Mouse (Mus musculus): ENCODE results near the gene Gm10295. TPM values are rescaled to one million over a fixed set of nuclear protein-coding genes. Genes with fewer than 3 reads are reported as not detected.

Gene Gm10295
- total and polyA plus RNA-seq, 2 experiments from 2014 or later: not detected

DNA sequence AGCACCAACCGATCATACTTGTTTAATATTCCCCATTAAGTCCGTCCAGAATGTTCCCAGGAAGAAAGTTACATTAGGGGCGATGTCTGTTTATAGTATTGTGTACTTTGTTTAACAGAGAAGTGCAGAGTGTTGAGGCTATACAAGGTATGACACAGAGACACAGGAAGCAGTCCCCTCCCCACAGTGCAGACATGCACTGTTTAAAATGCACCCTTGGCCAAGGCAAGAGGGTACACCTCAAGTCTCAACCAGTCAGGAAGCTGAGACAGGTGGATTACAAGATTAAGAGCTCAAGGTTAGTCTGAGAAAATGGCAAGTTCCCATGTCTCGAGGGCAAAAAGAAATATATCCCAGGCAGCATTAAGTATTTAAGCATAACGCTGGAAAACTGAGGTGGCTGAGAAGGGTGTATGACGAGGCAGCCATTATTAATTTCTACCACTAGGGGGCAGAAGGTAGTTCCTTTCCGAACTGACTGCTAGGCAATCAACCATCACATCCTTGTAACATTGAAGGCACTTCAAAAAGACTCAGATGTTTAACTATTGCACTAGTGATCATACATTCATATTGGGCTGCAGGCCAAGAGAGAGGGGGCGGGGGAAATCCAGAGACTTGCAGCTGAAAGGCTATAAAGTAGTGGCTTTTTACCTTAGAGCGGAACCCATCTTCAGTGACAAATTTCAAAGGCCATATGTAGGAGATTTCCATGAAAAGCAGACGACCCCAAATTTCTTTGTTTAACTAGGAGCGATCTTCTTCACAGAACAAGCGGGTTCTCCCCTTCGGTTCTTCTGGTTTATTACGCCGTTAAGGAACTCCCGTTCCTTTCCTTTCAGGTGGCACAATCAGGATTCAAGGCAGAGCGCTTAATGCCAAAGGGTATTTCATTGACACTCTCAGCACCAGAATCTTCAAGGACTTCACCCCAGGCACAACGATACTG lies 27.8 kb upstream of the Gm10295 start:
- Histone ChIP-seq H3K27ac (no peak overlapping the region), H3K4me1 (ENCODE audit: insufficient read depth, low read length) (0 out of 2 replicates have a peak, but pooled peaks cover 4% of the 10 kb centered on the region), H3K27me3 (ENCODE audit: insufficient read depth, low read length) (no peaks in the 10 kb centered on the region), H3K4me2 (ENCODE audit: low read depth, low read length) (no peak overlapping the region), H3K9ac (replicated peaks; ENCODE audit: low read length) (no peak overlapping the region), H3K4me3 (ENCODE audit: low read length) (no peak overlapping the region), H3K36me3 (ENCODE audit: insufficient read depth, low read length) (no peaks in the 10 kb centered on the region), H3K9me3 (ENCODE audit: low read length) (no peaks in the 10 kb centered on the region)
- TF ChIP-seq CTCF (IDR thresholded peaks at IDR 0.05; ENCODE audit: low read depth): peak; percentile 88
- 54% methylated on average over 18 of the region's 18 CpGs for WGBS
- peak; percentile 65; the same call in 1 of the 2 replicates for ATAC-seq
- peak; percentile 80 for DNase-seq (ENCODE audit: low spot score)

DNA sequence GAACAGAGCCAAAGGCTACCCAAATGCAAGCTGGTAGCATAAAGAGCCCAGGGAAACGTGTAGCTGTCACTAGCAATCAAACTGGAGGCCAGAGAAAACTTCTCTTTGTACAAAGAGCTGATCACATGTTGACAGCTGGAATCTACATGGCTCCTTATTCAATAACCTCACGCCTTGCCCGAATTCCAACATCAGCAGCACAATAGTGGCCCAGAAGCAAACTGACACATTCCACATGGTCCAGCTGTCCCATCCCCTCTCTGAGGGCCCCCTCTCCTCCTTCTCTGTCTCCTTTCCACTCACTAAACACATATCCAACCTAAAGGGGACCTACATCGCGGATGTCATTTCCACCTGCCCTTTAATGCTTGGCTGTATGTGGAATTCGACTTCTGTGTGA lies 26.7 kb upstream of the Gm10295 start:
- DNase-seq (ENCODE audit: low spot score) (no peak), ATAC-seq (no peak)
- no peak overlapping the region for H3K9ac ChIP-seq (replicated peaks; ENCODE audit: low read length)
- no peak overlapping the region for H3K4me2 ChIP-seq (ENCODE audit: low read depth, low read length)
- no peak for TF ChIP-seq CTCF (IDR thresholded peaks at IDR 0.05; ENCODE audit: low read depth)
- H3K9me3 ChIP-seq (ENCODE audit: low read length): no peaks in the 10 kb centered on the region
- 0 out of 2 replicates have a peak, but pooled peaks cover 4% of the 10 kb centered on the region for H3K4me1 ChIP-seq (ENCODE audit: insufficient read depth, low read length)
- WGBS: 55% methylated on average over 6 of the region's 6 CpGs
- no peaks in the 10 kb centered on the region for H3K27me3 ChIP-seq (ENCODE audit: insufficient read depth, low read length)
- H3K27ac ChIP-seq: no peak overlapping the region
- no peak overlapping the region for H3K4me3 ChIP-seq (ENCODE audit: low read length)
- H3K36me3 ChIP-seq (ENCODE audit: insufficient read depth, low read length): no peaks in the 10 kb centered on the region

DNA sequence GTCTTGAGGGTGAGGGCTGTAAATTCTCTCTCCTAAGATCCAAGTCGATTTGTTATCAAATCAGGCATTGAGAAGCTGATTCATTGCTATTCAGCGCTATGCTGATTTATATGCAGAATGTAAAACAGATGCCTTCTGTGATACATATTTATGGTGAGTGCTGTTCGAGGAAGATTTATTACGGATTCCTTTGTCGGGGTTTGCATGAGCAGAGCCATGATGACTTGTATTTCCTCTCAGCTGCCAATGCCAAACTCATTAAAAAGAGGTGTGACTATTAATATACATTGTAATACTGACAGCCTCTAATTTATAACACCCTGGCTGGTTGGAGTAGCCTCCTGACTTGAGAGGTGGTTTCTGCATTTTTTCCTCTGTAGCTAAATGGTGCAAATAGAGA lies 22.8 kb upstream of the Gm10295 start:
- no peaks in the 10 kb centered on the region for H3K27me3 ChIP-seq (ENCODE audit: insufficient read depth, low read length)
- TF ChIP-seq CTCF (IDR thresholded peaks at IDR 0.05; ENCODE audit: low read depth): no peak
- no peak overlapping the region for H3K27ac ChIP-seq
- 33% methylated on average over 5 of the region's 5 CpGs for WGBS
- DNase-seq (ENCODE audit: low spot score) (no peak), ATAC-seq (no peak)
- H3K4me2 ChIP-seq (ENCODE audit: low read depth, low read length): no peak overlapping the region
- H3K9ac ChIP-seq (replicated peaks; ENCODE audit: low read length): no peak overlapping the region
- H3K4me1 ChIP-seq (ENCODE audit: insufficient read depth, low read length): no peaks in the 10 kb centered on the region
- no peaks in the 10 kb centered on the region for H3K9me3 ChIP-seq (ENCODE audit: low read length)
- no peak overlapping the region for H3K4me3 ChIP-seq (ENCODE audit: low read length)
- no peaks in the 10 kb centered on the region for H3K36me3 ChIP-seq (ENCODE audit: insufficient read depth, low read length)

GRCm38 (mm10) chr7:71371916-71372315 lies 20.6 kb upstream of the Gm10295 start:
- TF ChIP-seq CTCF (IDR thresholded peaks at IDR 0.05; ENCODE audit: low read depth): no peak

GRCm38 (mm10) chr7:71370746-71371145 lies 19.5 kb upstream of the Gm10295 start:
- DNase-seq (ENCODE audit: low spot score): no peak
- WGBS: 85% methylated on average over 2 of the region's 2 CpGs

More at GRCm38 (mm10) chr7:71371916-71372315, 20.6 kb upstream of the Gm10295 start:
- no peak overlapping the region for H3K4me3 ChIP-seq (ENCODE audit: low read length)
- no peaks in the 10 kb centered on the region for H3K4me1 ChIP-seq (ENCODE audit: insufficient read depth, low read length)
- H3K27ac ChIP-seq: no peak overlapping the region
- H3K9me3 ChIP-seq (ENCODE audit: low read length): no peaks in the 10 kb centered on the region
- no peak for ATAC-seq
- no peak for DNase-seq (ENCODE audit: low spot score)
- H3K4me2 ChIP-seq (ENCODE audit: low read depth, low read length): no peak overlapping the region
- no peaks in the 10 kb centered on the region for H3K36me3 ChIP-seq (ENCODE audit: insufficient read depth, low read length)
- H3K9ac ChIP-seq (replicated peaks; ENCODE audit: low read length): no peak overlapping the region
- WGBS: 37% methylated on average over 2 of the region's 2 CpGs
- no peaks in the 10 kb centered on the region for H3K27me3 ChIP-seq (ENCODE audit: insufficient read depth, low read length)

DNA sequence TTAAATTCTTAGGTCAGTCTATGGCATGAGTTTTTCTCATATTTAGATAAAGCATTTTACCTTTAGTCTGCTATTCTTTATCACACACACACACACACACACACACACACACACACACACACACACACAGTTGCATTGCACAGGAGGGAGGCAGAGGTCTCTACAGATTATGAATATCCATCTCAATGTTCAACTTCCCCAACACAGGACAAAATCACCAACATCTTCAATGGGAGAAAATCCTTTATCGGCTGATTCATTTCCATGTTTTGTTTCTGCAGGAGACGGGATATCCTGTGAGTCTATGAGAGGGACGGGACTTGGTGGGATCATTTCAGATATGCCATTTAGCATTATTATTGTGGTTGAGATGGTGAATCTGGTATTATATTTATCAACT lies 18.8 kb upstream of the Gm10295 start:
- Histone ChIP-seq H3K27me3 (ENCODE audit: insufficient read depth, low read length) (no peaks in the 10 kb centered on the region), H3K4me2 (ENCODE audit: low read depth, low read length) (no peak overlapping the region), H3K27ac (no peak overlapping the region), H3K4me3 (ENCODE audit: low read length) (no peak overlapping the region), H3K36me3 (ENCODE audit: insufficient read depth, low read length) (no peaks in the 10 kb centered on the region), H3K9me3 (ENCODE audit: low read length) (no peaks in the 10 kb centered on the region), H3K4me1 (ENCODE audit: insufficient read depth, low read length) (no peaks in the 10 kb centered on the region), H3K9ac (replicated peaks; ENCODE audit: low read length) (no peak overlapping the region)
- no peak for ATAC-seq
- DNase-seq (ENCODE audit: low spot score): no peak
- TF ChIP-seq CTCF (IDR thresholded peaks at IDR 0.05; ENCODE audit: low read depth): no peak
- 87% methylated on average over 3 of the region's 3 CpGs for WGBS

More at GRCm38 (mm10) chr7:71370746-71371145, 19.5 kb upstream of the Gm10295 start:
- H3K4me1 ChIP-seq (ENCODE audit: insufficient read depth, low read length): no peaks in the 10 kb centered on the region
- H3K4me3 ChIP-seq (ENCODE audit: low read length): no peak overlapping the region
- no peak for ATAC-seq
- H3K27ac ChIP-seq: no peak overlapping the region
- H3K27me3 ChIP-seq (ENCODE audit: insufficient read depth, low read length): no peaks in the 10 kb centered on the region
- no peaks in the 10 kb centered on the region for H3K36me3 ChIP-seq (ENCODE audit: insufficient read depth, low read length)
- TF ChIP-seq CTCF (IDR thresholded peaks at IDR 0.05; ENCODE audit: low read depth): no peak
- H3K9ac ChIP-seq (replicated peaks; ENCODE audit: low read length): no peak overlapping the region
- no peak overlapping the region for H3K4me2 ChIP-seq (ENCODE audit: low read depth, low read length)
- no peaks in the 10 kb centered on the region for H3K9me3 ChIP-seq (ENCODE audit: low read length)
